Mouse (Mus musculus): ENCODE measurements around the gene Rnf187. TPM values are rescaled to one million over a fixed set of nuclear protein-coding genes. Genes with fewer than 3 reads are reported as not detected.
A peak's percentile ranks its signal among the peaks of the same experiment; 100 is the strongest.

Gene Rnf187
- polyA plus RNA-seq (2016; fragmentation: Nextera tagmentation; extraction: Ambion mirVana) = 274 and 296 TPM in 2 replicates

DNA sequence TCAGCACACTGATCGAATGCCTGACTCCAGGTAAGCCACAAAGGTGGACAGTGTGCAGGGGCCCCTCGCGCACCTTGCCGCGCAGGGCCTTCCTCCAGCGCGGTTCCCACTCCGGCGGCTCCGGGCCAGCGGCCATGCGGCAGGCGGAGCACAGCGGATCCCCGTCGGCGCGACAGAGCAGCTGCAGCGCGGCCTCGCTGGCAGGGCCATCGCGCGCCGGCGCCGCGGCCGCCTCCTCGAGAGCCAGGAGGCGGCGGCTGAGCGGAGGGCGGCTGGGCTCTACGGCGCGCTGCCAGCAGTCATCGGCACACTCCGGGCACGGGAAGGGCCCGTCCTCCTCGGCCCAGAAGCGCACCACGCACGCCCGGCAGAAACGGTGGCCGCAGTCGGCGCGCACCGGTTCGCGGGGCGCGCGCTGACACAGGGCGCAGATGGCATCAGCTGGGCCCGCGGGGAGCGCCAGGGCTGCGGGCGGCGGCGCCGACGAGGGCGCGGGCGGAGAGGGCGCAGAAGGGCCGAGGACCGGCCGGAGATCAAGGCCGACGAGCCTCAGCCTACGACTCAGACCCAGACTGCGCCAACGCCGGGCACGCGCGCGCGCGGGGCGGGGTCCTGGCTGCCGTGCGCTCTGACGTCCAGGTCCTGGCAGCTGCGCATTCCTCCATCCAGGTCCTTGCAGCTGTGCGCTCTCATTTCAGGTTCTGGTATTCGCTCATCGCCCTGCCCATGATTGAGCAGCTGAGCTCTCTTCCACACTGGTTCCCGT lies at the start of gene Rnf187:
TSS of gene Rnf187 (minus strand) at position 595 of the 766 bp plus-strand sequence.
- H3K27me3 ChIP-seq (ENCODE audit: low read depth, poor library complexity, severe bottlenecking) = no peaks in the 10 kb centered on the region
- peak within 1 kb of the TSS; percentile 98 for H3K4me3 ChIP-seq
- DNase-seq (ENCODE audit: low spot score) = peak; percentile 92
- peak within 1 kb of the TSS; percentile 96 for H3K27ac ChIP-seq (replicated peaks)
- under 1% methylated on average over 95 of the region's 95 CpGs for whole genome bisulfite sequencing
- peaks cover 30% of the 10 kb centered on the region for H3K4me1 ChIP-seq
- peaks cover 36% of the 10 kb centered on the region for H3K36me3 ChIP-seq
- H3K9me3 ChIP-seq (replicated peaks) = no peaks in the 10 kb centered on the region

DNA sequence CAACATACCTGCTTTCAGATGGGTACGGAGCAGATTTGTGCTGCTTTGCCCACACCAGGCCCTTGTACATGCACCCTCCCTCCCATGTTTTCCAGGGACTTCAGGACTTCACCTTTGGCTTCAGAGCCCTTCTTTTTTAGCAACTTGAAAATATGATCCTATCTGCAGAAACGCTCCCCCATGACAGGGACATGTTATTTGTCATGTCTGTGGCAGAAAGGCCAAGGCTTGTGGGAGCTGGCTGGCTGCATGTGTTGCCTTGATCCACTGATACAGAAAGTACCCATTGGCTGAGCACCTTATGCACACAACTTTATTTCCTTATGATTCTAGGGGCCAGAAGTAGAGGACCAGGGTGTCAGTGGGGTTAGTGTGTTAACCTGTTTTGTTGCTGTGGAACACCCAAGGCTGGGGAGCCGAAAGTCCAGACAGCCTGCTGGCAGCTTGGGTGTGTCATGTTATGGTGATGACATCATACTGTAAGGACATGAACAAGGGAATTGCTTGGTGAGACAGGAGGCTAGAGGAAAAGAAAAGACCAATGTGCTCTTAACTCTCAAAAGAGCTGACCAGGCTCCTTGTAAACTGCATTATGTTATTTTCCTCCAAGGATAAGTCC lies 46.7 kb upstream of the Rnf187 start:
- no peak for DNase-seq (ENCODE audit: low spot score)
- Histone ChIP-seq H3K27me3 (ENCODE audit: low read depth, poor library complexity, severe bottlenecking) (no peaks in the 10 kb centered on the region), H3K36me3 (peaks cover 93% of the 10 kb centered on the region), H3K4me1 (peaks cover 18% of the 10 kb centered on the region), H3K9me3 (replicated peaks) (no peaks in the 10 kb centered on the region), H3K4me3 (no peak overlapping the region), H3K27ac (replicated peaks) (no peak overlapping the region)
- 93% methylated on average over 3 of the region's 3 CpGs for WGBS

DNA sequence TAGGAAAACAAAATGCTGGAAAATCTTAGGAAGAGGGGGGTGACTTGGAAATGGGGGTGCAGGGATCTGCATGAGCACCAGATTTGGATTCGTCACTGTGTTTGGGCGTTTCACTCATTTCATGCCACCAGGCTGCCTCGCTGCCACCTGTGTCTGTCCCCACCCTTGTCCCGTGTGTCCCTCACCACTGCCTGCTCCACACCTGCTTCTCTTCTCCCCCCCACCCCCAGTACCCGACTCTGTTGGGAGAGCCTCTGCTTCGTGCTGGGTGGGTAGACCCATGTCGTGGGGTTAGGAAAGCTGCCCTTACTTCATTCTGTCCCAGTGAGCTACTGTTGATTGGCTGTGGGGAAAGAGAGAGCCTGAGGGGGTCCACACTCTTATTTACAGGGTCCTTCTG lies 45.9 kb upstream of the Rnf187 start:
- Histone ChIP-seq H3K4me3 (no peak overlapping the region), H3K9me3 (replicated peaks) (no peaks in the 10 kb centered on the region), H3K4me1 (peaks cover 25% of the 10 kb centered on the region), H3K27me3 (ENCODE audit: low read depth, poor library complexity, severe bottlenecking) (no peaks in the 10 kb centered on the region), H3K27ac (replicated peaks) (no peak overlapping the region), H3K36me3 (peaks cover 85% of the 10 kb centered on the region)
- no peak for DNase-seq (ENCODE audit: low spot score)
- WGBS = 97% methylated on average over 7 of the region's 7 CpGs

DNA sequence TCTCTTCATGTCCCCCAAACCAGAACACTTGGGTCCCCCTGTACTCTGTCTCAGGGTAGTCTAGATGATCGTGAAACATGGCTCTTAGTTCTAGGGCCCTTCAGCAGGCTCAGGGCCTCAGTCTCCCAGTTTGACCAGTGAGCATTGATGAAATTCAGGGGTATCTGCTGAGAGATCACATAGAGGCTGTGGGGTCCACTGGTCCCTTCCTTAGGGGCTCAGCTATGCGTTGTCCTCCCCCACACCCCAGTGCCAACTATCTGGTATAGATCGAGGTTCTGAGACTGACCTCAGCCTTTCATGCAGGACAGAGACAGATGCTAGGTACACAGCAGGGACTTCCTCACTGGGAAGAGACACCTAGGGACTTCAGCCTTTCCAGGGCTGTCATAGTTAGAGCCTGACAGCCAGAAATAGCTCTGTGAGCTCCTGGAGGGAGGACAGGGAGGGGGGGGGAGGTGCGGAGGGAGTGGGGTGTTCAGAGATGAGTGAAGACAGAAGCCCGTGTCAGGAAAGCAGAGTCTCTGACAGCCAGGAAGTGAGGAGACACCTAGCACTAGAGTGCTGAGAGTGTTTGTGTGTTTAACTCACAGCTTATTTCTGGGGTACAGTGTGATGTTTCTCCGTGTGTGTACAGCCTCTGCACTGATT lies 45.1 kb upstream of the Rnf187 start:
- Histone ChIP-seq H3K27me3 (ENCODE audit: low read depth, poor library complexity, severe bottlenecking) (no peaks in the 10 kb centered on the region), H3K4me1 (peaks cover 34% of the 10 kb centered on the region), H3K27ac (replicated peaks) (no peak overlapping the region), H3K9me3 (replicated peaks) (no peaks in the 10 kb centered on the region), H3K4me3 (no peak overlapping the region), H3K36me3 (peaks cover 77% of the 10 kb centered on the region)
- no peak for DNase-seq (ENCODE audit: low spot score)
- WGBS = 94% methylated on average over 6 of the region's 6 CpGs

DNA sequence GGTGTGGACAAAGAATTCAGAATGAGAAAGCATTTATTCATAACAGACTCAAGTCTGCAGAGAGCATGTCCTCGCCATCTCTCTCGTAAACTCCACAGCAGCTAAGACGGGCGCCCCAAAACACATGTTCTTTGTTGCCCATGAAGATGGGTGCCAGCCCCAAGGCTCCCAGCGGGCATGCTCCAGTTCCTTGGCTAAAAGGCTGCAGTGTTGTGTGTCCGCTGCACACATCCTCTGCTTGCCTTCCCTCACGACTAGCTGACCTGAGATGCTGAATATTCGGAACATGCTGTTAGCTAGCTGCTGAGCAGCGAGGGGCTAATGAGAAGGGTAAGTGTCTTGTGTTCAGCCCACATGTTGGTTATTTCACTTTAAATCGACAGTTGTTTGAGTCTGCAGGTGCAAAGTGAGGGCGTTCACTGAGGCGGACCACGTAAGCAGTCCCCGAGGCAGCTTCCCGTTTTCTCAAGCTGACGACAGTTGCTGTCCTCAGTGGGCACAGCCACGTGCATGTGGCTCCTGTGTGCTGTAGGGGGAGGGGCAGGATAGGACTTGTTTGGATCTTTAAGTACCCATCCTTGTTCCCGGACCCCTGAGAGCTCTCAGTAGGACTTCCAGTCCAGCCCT lies 43.9 kb upstream of the Rnf187 start:
- WGBS = 91% methylated on average over 18 of the region's 18 CpGs
- Histone ChIP-seq H3K27me3 (ENCODE audit: low read depth, poor library complexity, severe bottlenecking) (no peaks in the 10 kb centered on the region), H3K4me3 (peak overlapping the region; percentile 4; the same call in 1 of the 2 replicates), H3K4me1 (peaks cover 41% of the 10 kb centered on the region), H3K36me3 (peaks cover 64% of the 10 kb centered on the region), H3K9me3 (replicated peaks) (no peaks in the 10 kb centered on the region), H3K27ac (replicated peaks) (no peak overlapping the region)
- DNase-seq (ENCODE audit: low spot score) = no peak

DNA sequence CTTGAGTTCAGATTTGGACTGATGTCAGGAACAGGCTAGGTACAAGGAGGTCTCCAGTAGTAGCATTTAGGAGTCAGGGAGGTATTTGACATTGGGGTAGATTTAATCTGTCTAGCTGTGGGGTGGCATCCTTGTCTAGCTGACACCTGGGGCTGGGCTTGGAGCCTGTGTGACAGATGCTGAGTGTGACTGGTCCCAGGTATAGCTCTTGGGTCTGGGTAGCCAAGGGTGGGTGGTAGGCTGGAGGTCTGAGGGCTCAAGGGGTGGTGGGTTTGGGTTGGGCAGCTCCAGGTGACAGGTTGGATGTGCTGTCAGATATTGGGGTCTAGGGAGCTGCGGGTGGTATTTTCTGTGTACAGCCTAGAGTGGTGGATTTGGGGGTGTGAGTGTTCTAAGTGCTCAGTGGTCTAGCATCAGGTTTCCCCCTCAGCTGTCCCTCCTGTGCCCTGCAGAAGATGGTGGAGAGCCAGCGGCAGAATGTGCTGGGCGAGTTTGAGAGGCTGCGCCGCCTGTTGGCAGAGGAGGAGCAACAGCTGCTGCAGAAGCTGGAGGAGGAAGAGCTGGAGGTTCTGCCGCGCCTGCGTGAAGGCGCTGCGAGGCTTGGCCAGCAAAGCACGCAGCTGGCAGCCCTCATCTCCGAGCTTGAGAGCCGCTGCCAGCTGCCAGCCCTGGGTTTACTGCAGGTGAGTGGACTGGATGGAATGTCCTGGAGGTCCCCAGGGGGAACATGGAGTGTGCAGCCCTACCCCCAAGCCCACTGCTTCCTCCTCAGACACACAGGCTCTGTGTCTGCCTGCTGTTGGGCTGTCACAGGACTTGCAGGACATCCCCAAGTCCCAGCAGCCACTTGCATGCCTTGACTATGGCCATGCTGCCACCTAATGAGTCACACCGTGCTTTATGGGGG lies 43.1 kb upstream of the Rnf187 start:
- no peaks in the 10 kb centered on the region for H3K27me3 ChIP-seq (ENCODE audit: low read depth, poor library complexity, severe bottlenecking)
- H3K4me1 ChIP-seq = peaks cover 46% of the 10 kb centered on the region
- DNase-seq (ENCODE audit: low spot score) = no peak
- WGBS = 62% methylated on average over 14 of the region's 14 CpGs
- peak overlapping the region; percentile 4; the same call in 1 of the 2 replicates for H3K4me3 ChIP-seq
- peaks cover 57% of the 10 kb centered on the region for H3K36me3 ChIP-seq
- no peak overlapping the region for H3K27ac ChIP-seq (replicated peaks)
- H3K9me3 ChIP-seq (replicated peaks) = no peaks in the 10 kb centered on the region

DNA sequence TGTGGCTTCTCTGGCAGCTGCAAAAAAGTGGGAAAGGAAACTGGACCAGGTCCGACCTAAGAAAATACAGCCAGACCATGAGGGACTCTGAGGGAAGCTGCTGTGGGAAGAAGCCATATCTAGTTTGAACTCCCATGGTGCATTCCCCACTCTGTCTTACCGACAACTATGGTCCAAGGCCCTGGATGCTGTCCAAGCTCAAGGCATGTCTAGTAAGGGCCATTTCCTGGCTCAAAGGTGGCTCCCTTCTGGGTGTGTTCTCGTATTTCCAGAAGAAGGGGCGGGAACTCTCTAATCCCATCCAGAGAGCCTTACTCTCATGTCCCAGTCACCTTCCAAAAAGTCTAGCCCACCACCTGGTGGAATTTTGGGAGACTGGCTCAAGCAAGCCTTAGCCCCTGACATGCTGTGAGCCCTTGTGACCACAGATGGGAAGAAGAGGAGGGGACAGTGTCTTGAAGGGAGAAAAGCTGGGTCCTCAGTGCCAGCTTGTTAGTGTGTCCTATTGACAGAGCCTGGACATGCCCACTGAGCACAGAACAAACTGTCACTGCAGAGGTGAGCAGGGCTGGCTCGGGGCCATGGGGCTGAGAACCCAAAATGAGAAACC lies 41.8 kb upstream of the Rnf187 start:
- Histone ChIP-seq H3K27me3 (ENCODE audit: low read depth, poor library complexity, severe bottlenecking) (no peaks in the 10 kb centered on the region), H3K27ac (replicated peaks) (no peak overlapping the region), H3K9me3 (replicated peaks) (no peaks in the 10 kb centered on the region), H3K4me3 (no peak overlapping the region; the same call in 1 of the 2 replicates), H3K36me3 (peaks cover 49% of the 10 kb centered on the region), H3K4me1 (peaks cover 58% of the 10 kb centered on the region)
- no peak for DNase-seq (ENCODE audit: low spot score)
- 70% methylated on average over 5 of the region's 5 CpGs for WGBS

DNA sequence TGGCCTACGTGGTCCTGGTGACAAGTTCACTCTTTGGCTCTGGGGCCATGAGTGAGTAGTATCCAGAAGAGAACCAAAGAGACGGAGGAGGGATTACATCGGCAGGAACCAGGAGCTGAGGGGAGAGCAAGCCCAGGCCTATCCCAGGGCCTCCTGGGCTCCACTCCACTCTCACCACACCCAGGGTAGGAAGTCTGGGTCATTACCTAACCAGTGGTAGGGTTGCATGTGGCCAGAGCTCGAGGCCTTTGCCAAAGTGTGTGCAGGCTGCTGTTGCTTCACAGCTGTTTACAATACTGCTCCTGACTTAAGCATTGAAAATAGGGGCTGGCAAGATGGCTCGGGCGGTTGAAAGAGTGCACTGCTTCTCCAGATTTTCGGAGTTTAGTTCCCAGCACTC lies 40.9 kb upstream of the Rnf187 start:
- Histone ChIP-seq H3K27ac (replicated peaks) (no peak overlapping the region), H3K4me3 (peak overlapping the region; percentile 95), H3K27me3 (ENCODE audit: low read depth, poor library complexity, severe bottlenecking) (no peaks in the 10 kb centered on the region), H3K9me3 (replicated peaks) (no peaks in the 10 kb centered on the region), H3K4me1 (peaks cover 58% of the 10 kb centered on the region), H3K36me3 (peaks cover 46% of the 10 kb centered on the region)
- WGBS = 84% methylated on average over 7 of the region's 7 CpGs
- no peak for DNase-seq (ENCODE audit: low spot score)

DNA sequence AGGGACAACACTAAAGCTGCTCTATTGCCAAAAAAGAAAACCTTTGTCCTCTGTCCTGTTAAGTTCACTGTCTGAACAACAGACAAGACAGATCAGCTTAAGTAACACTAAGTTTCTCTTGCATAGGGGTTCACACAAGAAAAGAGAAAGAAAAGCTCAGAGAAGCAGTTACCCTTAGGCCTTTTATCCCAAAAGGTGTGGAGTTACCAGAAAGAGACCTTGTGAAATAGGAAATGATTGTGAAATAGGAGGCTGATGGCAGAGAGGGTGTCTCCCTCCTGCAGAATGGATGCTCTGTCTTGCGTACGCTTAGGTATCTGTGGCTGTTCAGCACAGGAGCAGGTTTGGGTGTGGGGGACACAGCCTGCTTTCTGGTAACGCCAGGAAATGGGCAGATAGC lies 40.5 kb upstream of the Rnf187 start:
- H3K36me3 ChIP-seq = peaks cover 46% of the 10 kb centered on the region
- H3K27me3 ChIP-seq (ENCODE audit: low read depth, poor library complexity, severe bottlenecking) = no peaks in the 10 kb centered on the region
- H3K4me1 ChIP-seq = peaks cover 61% of the 10 kb centered on the region
- H3K27ac ChIP-seq (replicated peaks) = no peak overlapping the region
- no peak for DNase-seq (ENCODE audit: low spot score)
- H3K4me3 ChIP-seq = peak overlapping the region; percentile 95
- 83% methylated on average over 3 of the region's 3 CpGs for WGBS
- no peaks in the 10 kb centered on the region for H3K9me3 ChIP-seq (replicated peaks)

DNA sequence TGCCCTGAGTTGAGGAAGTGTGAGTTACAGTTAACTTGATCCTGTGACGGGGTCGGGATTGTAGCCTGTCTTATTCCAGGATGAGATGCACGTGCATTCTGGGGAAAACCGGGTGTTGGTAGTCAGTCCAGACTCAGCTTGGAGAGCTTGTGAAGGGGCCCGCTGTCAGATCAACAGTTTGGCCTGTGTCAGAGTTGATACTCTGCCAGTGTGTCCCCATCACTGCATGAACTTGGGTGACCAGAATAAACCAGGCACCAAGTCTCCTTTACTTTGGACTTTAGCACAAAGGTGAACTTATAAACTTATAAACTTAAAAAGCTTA lies 40.0 kb upstream of the Rnf187 start:
- Histone ChIP-seq H3K4me3 (peak overlapping the region; percentile 95), H3K9me3 (replicated peaks) (no peaks in the 10 kb centered on the region), H3K27me3 (ENCODE audit: low read depth, poor library complexity, severe bottlenecking) (no peaks in the 10 kb centered on the region), H3K27ac (replicated peaks) (peak overlapping the region; percentile 91), H3K4me1 (peaks cover 63% of the 10 kb centered on the region), H3K36me3 (peaks cover 46% of the 10 kb centered on the region)
- WGBS = 5% methylated on average over 5 of the region's 5 CpGs
- no peak for DNase-seq (ENCODE audit: low spot score)

DNA sequence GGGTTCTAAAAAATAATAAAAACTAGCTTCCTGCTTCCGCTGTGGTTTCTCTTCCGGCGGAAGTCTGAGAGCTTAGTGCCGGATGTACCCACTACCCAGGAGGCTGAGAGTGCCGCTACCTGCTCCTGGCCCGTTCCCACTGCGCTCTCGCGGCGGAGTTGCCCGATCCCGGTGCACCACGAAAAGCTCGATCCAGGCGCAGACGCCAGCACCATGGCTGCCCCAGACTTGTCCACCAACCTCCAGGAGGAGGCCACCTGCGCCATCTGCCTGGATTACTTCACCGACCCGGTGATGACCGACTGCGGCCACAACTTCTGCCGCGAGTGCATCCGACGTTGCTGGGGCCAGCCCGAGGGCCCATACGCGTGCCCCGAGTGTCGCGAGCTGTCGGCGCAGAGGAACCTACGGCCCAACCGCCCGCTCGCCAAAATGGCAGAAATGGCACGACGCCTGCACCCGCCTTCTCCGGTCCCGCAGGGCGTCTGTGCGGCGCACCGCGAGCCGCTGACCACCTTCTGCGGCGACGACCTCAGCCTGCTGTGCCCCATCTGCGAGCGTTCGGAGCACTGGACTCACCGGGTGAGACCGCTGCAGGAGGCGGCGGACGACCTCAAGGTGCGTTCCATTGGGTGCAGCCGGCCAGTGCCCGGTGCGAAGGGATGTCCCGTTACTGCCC lies 39.5 kb upstream of the Rnf187 start, which contains the start of gene Trim11:
TSS of gene Trim11 (plus strand) at position 67 of the 679 bp plus-strand sequence.
- H3K36me3 ChIP-seq = peaks cover 42% of the 10 kb centered on the region
- peak within 1 kb of the TSS; percentile 91 for H3K27ac ChIP-seq (replicated peaks)
- DNase-seq (ENCODE audit: low spot score) = peak; percentile 83
- H3K4me3 ChIP-seq = peak within 1 kb of the TSS; percentile 95
- no peaks in the 10 kb centered on the region for H3K9me3 ChIP-seq (replicated peaks)
- no peaks in the 10 kb centered on the region for H3K27me3 ChIP-seq (ENCODE audit: low read depth, poor library complexity, severe bottlenecking)
- peaks cover 63% of the 10 kb centered on the region for H3K4me1 ChIP-seq
- under 1% methylated on average over 64 of the region's 64 CpGs for WGBS
